Mouse (Mus musculus): ENCODE results near the gene Pmm2. TPM values are rescaled to one million over a fixed set of nuclear protein-coding genes. Genes with fewer than 3 reads are reported as not detected.

Pmm2 gene
- polyA plus RNA-seq, 1 experiment: 58.5 TPM

DNA sequence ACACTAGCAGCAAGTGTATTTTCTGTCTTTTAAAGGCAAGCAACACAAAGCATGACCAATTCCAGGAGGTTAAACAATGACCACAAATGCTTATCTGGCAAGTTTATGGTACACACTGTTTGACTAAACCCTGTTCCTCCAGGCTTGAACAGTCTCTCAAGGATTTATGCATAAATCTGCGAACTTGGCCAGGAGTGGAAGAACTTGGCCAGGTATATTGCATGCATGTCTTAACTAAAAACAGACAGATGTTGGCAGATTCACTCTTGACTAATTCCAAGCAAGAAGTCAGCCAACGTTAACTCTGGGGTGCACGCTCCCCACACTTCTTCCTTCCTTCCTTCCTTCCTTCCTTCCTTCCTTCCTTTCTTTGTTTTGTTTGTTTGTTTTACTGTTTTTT is 42.3 kb downstream of the Pmm2 start:
- no peak for TF ChIP-seq POLR2A (IDR thresholded peaks at IDR 0.05; ENCODE audit: control insufficient read depth, low read depth, low read length)
- no peak for TF ChIP-seq CTCF (IDR thresholded peaks at IDR 0.05; ENCODE audit: control insufficient read depth, insufficient read depth, insufficient replicate concordance, low read depth, low read length)
- peaks cover 2% of the 10 kb centered on the region; the same call in 1 of the 2 replicates for H3K4me1 ChIP-seq (ENCODE audit: control insufficient read depth, insufficient read depth, low read length)

DNA sequence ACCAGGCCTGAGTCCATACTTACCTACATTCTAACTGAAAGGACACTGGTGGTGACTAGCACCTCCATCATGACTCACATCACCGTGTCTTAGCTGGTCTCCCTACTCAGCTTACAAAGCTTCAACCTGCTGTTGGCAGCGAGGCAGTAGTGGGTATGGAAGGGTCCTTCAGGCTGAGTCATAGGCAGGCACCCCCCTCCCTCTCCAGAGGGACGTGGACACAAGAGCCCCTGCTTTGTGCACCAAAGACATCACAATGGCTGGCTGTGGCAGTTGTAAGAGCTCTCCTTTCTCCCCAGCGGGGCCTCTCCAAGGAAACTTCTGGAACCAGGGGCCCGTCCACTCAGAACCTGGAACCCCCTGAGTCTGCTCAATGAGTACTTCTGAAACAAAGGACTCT is 43.0 kb downstream of the Pmm2 start, which contains the start of gene Gm5767:
TSS of gene Gm5767 (plus strand) at position 301 of the 400 bp plus-strand sequence.
- Histone ChIP-seq H3K27ac (ENCODE audit: control insufficient read depth, insufficient read depth, low read depth, low read length) (peak within 1 kb of the TSS; percentile 41), H3K27me3 (ENCODE audit: control insufficient read depth, insufficient read depth, low read length) (no peaks in the 10 kb centered on the region), H3K4me1 (ENCODE audit: control insufficient read depth, insufficient read depth, low read length) (peaks cover 2% of the 10 kb centered on the region; the same call in 1 of the 2 replicates), H3K4me3 (ENCODE audit: control insufficient read depth, low read depth, low read length) (peak within 1 kb of the TSS; percentile 64), H3K36me3 (ENCODE audit: control insufficient read depth, insufficient read depth, low read length) (no peaks in the 10 kb centered on the region)
- no peak; the same call in 1 of the 2 replicates for TF ChIP-seq POLR2A (IDR thresholded peaks at IDR 0.05; ENCODE audit: control insufficient read depth, low read depth, low read length)
- TF ChIP-seq CTCF (IDR thresholded peaks at IDR 0.05; ENCODE audit: control insufficient read depth, insufficient read depth, insufficient replicate concordance, low read depth, low read length): no peak

More for the DNA sequence above, 42.3 kb downstream of the Pmm2 start:
- no peak overlapping the region; the same call in 1 of the 2 replicates for H3K4me3 ChIP-seq (ENCODE audit: control insufficient read depth, low read depth, low read length)
- no peaks in the 10 kb centered on the region for H3K27me3 ChIP-seq (ENCODE audit: control insufficient read depth, insufficient read depth, low read length)
- no peak overlapping the region for H3K27ac ChIP-seq (ENCODE audit: control insufficient read depth, insufficient read depth, low read depth, low read length)
- H3K36me3 ChIP-seq (ENCODE audit: control insufficient read depth, insufficient read depth, low read length): no peaks in the 10 kb centered on the region

DNA sequence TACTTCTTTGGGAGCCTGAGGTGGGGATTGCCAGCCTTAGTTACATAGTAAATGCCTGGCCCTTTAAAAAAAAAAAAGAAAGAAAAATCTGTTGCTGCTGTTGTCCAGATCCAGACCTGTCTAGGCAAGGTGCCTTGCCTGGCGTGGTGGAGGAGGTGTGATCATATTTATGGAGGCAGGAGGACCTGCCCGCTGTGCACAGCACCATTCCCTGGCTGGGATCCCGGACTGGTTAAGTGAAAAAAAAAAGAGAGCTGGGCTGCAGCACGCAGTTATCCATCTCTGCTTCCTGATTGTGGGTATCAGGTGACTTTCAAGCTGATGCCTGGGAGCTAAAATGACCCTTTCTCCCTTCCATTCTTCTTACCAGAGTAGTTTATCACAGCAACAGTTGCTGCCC is 47.6 kb downstream of the Pmm2 start:
- H3K4me3 ChIP-seq (ENCODE audit: control insufficient read depth, low read depth, low read length): no peak overlapping the region
- H3K27ac ChIP-seq (ENCODE audit: control insufficient read depth, insufficient read depth, low read depth, low read length): no peak overlapping the region
- H3K4me1 ChIP-seq (ENCODE audit: control insufficient read depth, insufficient read depth, low read length): no peaks in the 10 kb centered on the region
- no peak for TF ChIP-seq CTCF (IDR thresholded peaks at IDR 0.05; ENCODE audit: control insufficient read depth, insufficient read depth, insufficient replicate concordance, low read depth, low read length)
- TF ChIP-seq POLR2A (IDR thresholded peaks at IDR 0.05; ENCODE audit: control insufficient read depth, low read depth, low read length): no peak
- H3K27me3 ChIP-seq (ENCODE audit: control insufficient read depth, insufficient read depth, low read length): no peaks in the 10 kb centered on the region
- no peaks in the 10 kb centered on the region; the same call in 1 of the 2 replicates for H3K36me3 ChIP-seq (ENCODE audit: control insufficient read depth, insufficient read depth, low read length)

- Histone ChIP-seq H3K27ac (ENCODE audit: control insufficient read depth, insufficient read depth, low read depth, low read length) (no peak overlapping the region), H3K36me3 (ENCODE audit: control insufficient read depth, insufficient read depth, low read length) (no peaks in the 10 kb centered on the region; the same call in 1 of the 2 replicates), H3K4me3 (ENCODE audit: control insufficient read depth, low read depth, low read length) (no peak overlapping the region), H3K27me3 (ENCODE audit: control insufficient read depth, insufficient read depth, low read length) (no peaks in the 10 kb centered on the region), H3K4me1 (ENCODE audit: control insufficient read depth, insufficient read depth, low read length) (no peaks in the 10 kb centered on the region)
- TF ChIP-seq POLR2A (IDR thresholded peaks at IDR 0.05; ENCODE audit: control insufficient read depth, low read depth, low read length) (no peak), CTCF (IDR thresholded peaks at IDR 0.05; ENCODE audit: control insufficient read depth, insufficient read depth, insufficient replicate concordance, low read depth, low read length) (peak; percentile 64; the same call in 1 of the 2 replicates)
These were observed 48.8 kb downstream of the Pmm2 start for GRCm38 (mm10) chr16:8686121-8686870.

GRCm38 (mm10) chr16:8686871-8687535 is 49.5 kb downstream of the Pmm2 start:
- Histone ChIP-seq H3K4me1 (ENCODE audit: control insufficient read depth, insufficient read depth, low read length) (no peaks in the 10 kb centered on the region), H3K27me3 (ENCODE audit: control insufficient read depth, insufficient read depth, low read length) (no peaks in the 10 kb centered on the region), H3K27ac (ENCODE audit: control insufficient read depth, insufficient read depth, low read depth, low read length) (no peak overlapping the region), H3K36me3 (ENCODE audit: control insufficient read depth, insufficient read depth, low read length) (no peaks in the 10 kb centered on the region; the same call in 1 of the 2 replicates), H3K4me3 (ENCODE audit: control insufficient read depth, low read depth, low read length) (no peak overlapping the region)
- TF ChIP-seq POLR2A (IDR thresholded peaks at IDR 0.05; ENCODE audit: control insufficient read depth, low read depth, low read length): no peak
- TF ChIP-seq CTCF (IDR thresholded peaks at IDR 0.05; ENCODE audit: control insufficient read depth, insufficient read depth, insufficient replicate concordance, low read depth, low read length): no peak

GRCm38 (mm10) chr16:8687559-8688112 is 50.2 kb downstream of the Pmm2 start:
- TF ChIP-seq CTCF (IDR thresholded peaks at IDR 0.05; ENCODE audit: control insufficient read depth, insufficient read depth, insufficient replicate concordance, low read depth, low read length): no peak
- TF ChIP-seq POLR2A (IDR thresholded peaks at IDR 0.05; ENCODE audit: control insufficient read depth, low read depth, low read length): no peak
- H3K27me3 ChIP-seq (ENCODE audit: control insufficient read depth, insufficient read depth, low read length): no peaks in the 10 kb centered on the region
- H3K36me3 ChIP-seq (ENCODE audit: control insufficient read depth, insufficient read depth, low read length): peaks cover under 1% of the 10 kb centered on the region; the same call in 1 of the 2 replicates
- no peaks in the 10 kb centered on the region for H3K4me1 ChIP-seq (ENCODE audit: control insufficient read depth, insufficient read depth, low read length)
- H3K27ac ChIP-seq (ENCODE audit: control insufficient read depth, insufficient read depth, low read depth, low read length): no peak overlapping the region
- no peak overlapping the region for H3K4me3 ChIP-seq (ENCODE audit: control insufficient read depth, low read depth, low read length)
